Mouse (Mus musculus): ENCODE results near the gene Myo18a. TPM values are rescaled to one million over a fixed set of nuclear protein-coding genes. Genes with fewer than 3 reads are reported as not detected.

Gene Myo18a
- polyA plus RNA-seq, 1 experiment from 2014 or later: 30.0 TPM

DNA sequence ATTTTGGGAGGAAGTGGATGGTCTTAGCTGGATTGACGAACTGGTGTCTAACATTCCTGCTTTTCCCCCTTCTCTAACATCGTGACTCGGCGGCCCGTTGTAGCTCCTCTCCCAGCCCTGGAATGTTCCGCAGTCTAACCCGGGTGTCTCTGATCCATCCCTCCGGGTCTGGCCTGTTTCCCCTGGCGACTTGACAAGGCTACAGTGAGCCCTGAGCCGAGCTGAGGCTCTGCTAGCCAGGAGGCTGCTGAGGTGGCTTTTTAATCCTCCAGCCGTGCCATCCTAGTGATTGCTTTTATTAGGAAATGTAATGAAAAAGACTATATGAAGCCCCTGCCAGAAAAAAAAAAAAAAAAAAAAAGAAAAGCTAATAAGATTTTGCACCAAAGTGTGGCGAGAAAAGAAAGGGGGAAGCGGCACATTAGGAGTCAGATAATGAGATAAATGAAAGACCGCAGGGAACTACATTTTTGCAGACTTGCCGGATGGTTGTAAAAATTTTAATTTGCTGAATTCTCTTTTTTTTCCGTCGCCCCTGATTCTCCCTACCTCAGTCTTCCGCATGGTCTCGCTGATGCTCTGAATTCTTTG is 143.1 kb downstream of the Myo18a start:
- WGBS: 16% methylated on average over 19 of the region's 19 CpGs
- peak; percentile 68 for DNase-seq (ENCODE audit: low spot score)

DNA sequence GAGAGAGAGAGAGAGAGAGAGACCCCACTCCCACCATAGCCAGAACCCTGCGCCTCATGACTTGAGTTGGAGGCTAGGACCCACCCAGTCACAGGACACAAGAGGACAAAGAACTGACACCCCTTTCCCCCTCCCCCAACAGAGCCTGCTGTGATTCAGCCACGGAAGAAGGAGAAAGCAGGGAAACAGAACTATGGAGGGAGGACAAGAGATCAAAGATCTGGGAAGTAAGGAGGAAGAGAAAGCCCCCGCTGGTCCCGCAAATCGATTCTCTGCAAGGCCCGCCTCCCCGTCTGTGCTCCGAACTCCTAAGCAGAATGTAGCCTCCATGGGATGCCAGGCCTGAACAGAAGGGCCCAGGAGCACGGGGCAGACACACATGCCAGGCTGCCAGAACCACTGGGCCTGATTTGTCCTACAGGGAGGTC is 143.7 kb downstream of the Myo18a start:
- peak; percentile 78 for DNase-seq (ENCODE audit: low spot score)
- WGBS: 9% methylated on average over 9 of the region's 9 CpGs
- H3K4me1 ChIP-seq (ENCODE audit: control insufficient read depth, insufficient read depth, low read length): peaks cover 43% of the 10 kb centered on the region
- no peaks in the 10 kb centered on the region for H3K36me3 ChIP-seq (ENCODE audit: control insufficient read depth, insufficient read depth, low read length)
- H3K4me2 ChIP-seq (ENCODE audit: low read length): peak overlapping the region; percentile 24
- H3K4me3 ChIP-seq (ENCODE audit: low read depth, low read length): no peak overlapping the region
- peak overlapping the region; percentile 91 for H3K27ac ChIP-seq (ENCODE audit: low read depth, low read length)
- H3K27me3 ChIP-seq (replicated peaks; ENCODE audit: control insufficient read depth, insufficient read depth, low read length): no peaks in the 10 kb centered on the region
- peak; percentile 69 for ATAC-seq
- H3K9ac ChIP-seq (ENCODE audit: low read length): peak overlapping the region; percentile 46; the same call in 1 of the 2 replicates
- H3K9me3 ChIP-seq (replicated peaks; ENCODE audit: control insufficient read depth, low read length): no peaks in the 10 kb centered on the region

More for the DNA sequence above, 143.1 kb downstream of the Myo18a start:
- peak overlapping the region; percentile 24 for H3K4me2 ChIP-seq (ENCODE audit: low read length)
- no peaks in the 10 kb centered on the region for H3K27me3 ChIP-seq (replicated peaks; ENCODE audit: control insufficient read depth, insufficient read depth, low read length)
- H3K27ac ChIP-seq (ENCODE audit: low read depth, low read length): peak overlapping the region; percentile 91
- H3K4me1 ChIP-seq (ENCODE audit: control insufficient read depth, insufficient read depth, low read length): peaks cover 49% of the 10 kb centered on the region
- H3K4me3 ChIP-seq (ENCODE audit: low read depth, low read length): no peak overlapping the region
- no peaks in the 10 kb centered on the region for H3K36me3 ChIP-seq (ENCODE audit: control insufficient read depth, insufficient read depth, low read length)
- ATAC-seq: no peak
- peak overlapping the region; percentile 46 for H3K9ac ChIP-seq (ENCODE audit: low read length)
- H3K9me3 ChIP-seq (replicated peaks; ENCODE audit: control insufficient read depth, low read length): no peaks in the 10 kb centered on the region

DNA sequence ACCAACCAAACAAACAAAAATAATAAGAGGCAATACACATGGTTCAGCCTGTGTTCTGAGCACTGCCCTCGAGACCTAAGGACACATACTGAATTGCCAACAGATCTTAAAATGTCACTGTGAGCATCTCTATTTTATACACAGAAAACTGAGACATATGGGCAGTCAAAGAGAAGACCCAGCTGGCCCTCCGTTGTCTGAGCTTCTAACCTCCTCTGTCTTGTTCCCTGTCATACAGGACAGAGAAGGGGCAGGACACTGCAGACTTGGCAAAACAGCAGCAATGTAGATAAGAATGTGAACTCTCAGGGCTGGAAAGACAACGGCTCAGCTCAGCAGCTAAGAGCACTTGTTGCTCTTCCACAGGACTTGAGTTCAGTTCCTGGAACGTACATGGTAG is 145.4 kb downstream of the Myo18a start:
- ATAC-seq (no peak), DNase-seq (ENCODE audit: low spot score) (no peak)
- Histone ChIP-seq H3K9me3 (replicated peaks; ENCODE audit: control insufficient read depth, low read length) (no peaks in the 10 kb centered on the region), H3K4me2 (ENCODE audit: low read length) (no peak overlapping the region), H3K27ac (ENCODE audit: low read depth, low read length) (no peak overlapping the region), H3K9ac (ENCODE audit: low read length) (no peak overlapping the region), H3K4me1 (ENCODE audit: control insufficient read depth, insufficient read depth, low read length) (peaks cover 30% of the 10 kb centered on the region), H3K4me3 (ENCODE audit: low read depth, low read length) (no peak overlapping the region), H3K36me3 (ENCODE audit: control insufficient read depth, insufficient read depth, low read length) (no peaks in the 10 kb centered on the region), H3K27me3 (replicated peaks; ENCODE audit: control insufficient read depth, insufficient read depth, low read length) (no peaks in the 10 kb centered on the region)
- WGBS: 84% methylated on average over 4 of the region's 4 CpGs

DNA sequence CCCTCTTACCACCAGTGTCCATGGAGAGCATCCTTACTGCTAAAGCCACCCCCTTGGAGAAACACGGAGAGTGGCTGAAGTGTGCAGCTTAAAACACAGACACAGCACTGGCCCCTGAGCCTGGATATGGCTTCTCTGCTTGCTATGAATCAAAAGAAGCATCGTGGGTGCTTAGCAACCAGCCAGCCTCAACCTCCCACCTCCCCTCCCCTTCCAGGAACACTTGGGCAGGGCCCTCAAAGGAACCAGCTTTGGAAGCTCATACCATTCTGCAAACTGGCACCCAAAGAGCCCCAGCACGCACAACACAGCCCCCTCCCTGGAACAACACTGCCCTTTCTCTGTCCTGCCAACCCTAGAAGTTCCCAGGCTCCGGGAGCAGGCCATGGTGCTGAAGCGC is 146.3 kb downstream of the Myo18a start:
- no peaks in the 10 kb centered on the region for H3K36me3 ChIP-seq (ENCODE audit: control insufficient read depth, insufficient read depth, low read length)
- no peak overlapping the region for H3K4me3 ChIP-seq (ENCODE audit: low read depth, low read length)
- peaks cover 28% of the 10 kb centered on the region for H3K4me1 ChIP-seq (ENCODE audit: control insufficient read depth, insufficient read depth, low read length)
- WGBS: 30% methylated on average over 5 of the region's 5 CpGs
- peak overlapping the region; percentile 52; the same call in 1 of the 2 replicates for H3K27ac ChIP-seq (ENCODE audit: low read depth, low read length)
- H3K4me2 ChIP-seq (ENCODE audit: low read length): no peak overlapping the region
- no peak; the same call in 1 of the 2 replicates for ATAC-seq
- H3K9me3 ChIP-seq (replicated peaks; ENCODE audit: control insufficient read depth, low read length): no peaks in the 10 kb centered on the region
- peak overlapping the region; percentile 13; the same call in 1 of the 2 replicates for H3K9ac ChIP-seq (ENCODE audit: low read length)
- DNase-seq (ENCODE audit: low spot score): peak; percentile 38
- no peaks in the 10 kb centered on the region for H3K27me3 ChIP-seq (replicated peaks; ENCODE audit: control insufficient read depth, insufficient read depth, low read length)

DNA sequence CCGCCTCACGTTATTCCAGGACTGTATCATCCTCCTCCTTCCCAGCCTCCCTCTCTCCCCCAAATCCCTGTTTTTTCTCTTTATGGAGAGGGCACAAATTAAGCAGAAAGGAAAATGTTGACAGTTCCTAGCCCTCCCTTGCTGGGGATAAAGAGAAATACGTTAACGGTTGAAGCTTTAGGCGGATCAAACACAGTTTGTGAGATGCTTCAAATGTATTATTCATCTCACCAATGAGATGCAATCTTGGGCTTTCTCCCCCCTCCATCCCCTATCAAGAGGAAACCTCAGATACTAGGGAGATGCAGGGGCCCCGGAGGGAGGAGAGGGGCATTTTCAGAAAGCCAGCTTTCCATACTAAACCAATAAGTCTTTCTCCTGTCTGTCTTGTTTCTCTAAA is 146.7 kb downstream of the Myo18a start:
- ATAC-seq (no peak), DNase-seq (ENCODE audit: low spot score) (no peak)
- no peak overlapping the region for H3K4me3 ChIP-seq (ENCODE audit: low read depth, low read length)
- H3K4me1 ChIP-seq (ENCODE audit: control insufficient read depth, insufficient read depth, low read length): peaks cover 30% of the 10 kb centered on the region
- WGBS: 34% methylated on average over 6 of the region's 6 CpGs
- peak overlapping the region; percentile 13; the same call in 1 of the 2 replicates for H3K9ac ChIP-seq (ENCODE audit: low read length)
- H3K27ac ChIP-seq (ENCODE audit: low read depth, low read length): peak overlapping the region; percentile 52; the same call in 1 of the 2 replicates
- H3K4me2 ChIP-seq (ENCODE audit: low read length): no peak overlapping the region
- H3K9me3 ChIP-seq (replicated peaks; ENCODE audit: control insufficient read depth, low read length): no peaks in the 10 kb centered on the region
- no peaks in the 10 kb centered on the region for H3K27me3 ChIP-seq (replicated peaks; ENCODE audit: control insufficient read depth, insufficient read depth, low read length)
- no peaks in the 10 kb centered on the region for H3K36me3 ChIP-seq (ENCODE audit: control insufficient read depth, insufficient read depth, low read length)

DNA sequence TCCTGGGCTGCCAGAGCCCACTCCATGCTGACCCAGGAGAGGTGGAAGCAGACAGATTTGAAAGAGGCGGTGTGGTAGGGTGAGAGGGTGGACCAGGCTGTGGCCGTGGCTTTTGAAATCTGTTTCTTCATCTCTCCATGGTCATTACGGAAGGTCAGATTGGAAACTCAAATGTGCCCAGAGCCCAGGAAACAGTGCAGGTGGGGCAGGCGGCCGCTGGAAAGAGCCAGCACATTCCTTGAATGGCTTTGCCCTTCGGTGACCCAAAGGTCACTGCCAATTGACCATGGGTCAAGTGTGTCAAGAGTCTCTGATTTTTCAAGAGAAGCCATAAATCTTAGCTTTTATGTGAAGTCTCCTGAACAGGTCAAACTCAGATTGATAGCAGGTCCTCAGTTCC is 150.5 kb downstream of the Myo18a start:
- Histone ChIP-seq H3K9ac (ENCODE audit: low read length) (no peak overlapping the region), H3K4me1 (ENCODE audit: control insufficient read depth, insufficient read depth, low read length) (peaks cover 15% of the 10 kb centered on the region), H3K4me2 (ENCODE audit: low read length) (no peak overlapping the region), H3K27ac (ENCODE audit: low read depth, low read length) (no peak overlapping the region), H3K36me3 (ENCODE audit: control insufficient read depth, insufficient read depth, low read length) (no peaks in the 10 kb centered on the region), H3K9me3 (replicated peaks; ENCODE audit: control insufficient read depth, low read length) (no peaks in the 10 kb centered on the region), H3K4me3 (ENCODE audit: low read depth, low read length) (no peak overlapping the region), H3K27me3 (replicated peaks; ENCODE audit: control insufficient read depth, insufficient read depth, low read length) (no peaks in the 10 kb centered on the region)
- 81% methylated on average over 6 of the region's 6 CpGs for WGBS
- DNase-seq (ENCODE audit: low spot score) (no peak), ATAC-seq (no peak)

DNA sequence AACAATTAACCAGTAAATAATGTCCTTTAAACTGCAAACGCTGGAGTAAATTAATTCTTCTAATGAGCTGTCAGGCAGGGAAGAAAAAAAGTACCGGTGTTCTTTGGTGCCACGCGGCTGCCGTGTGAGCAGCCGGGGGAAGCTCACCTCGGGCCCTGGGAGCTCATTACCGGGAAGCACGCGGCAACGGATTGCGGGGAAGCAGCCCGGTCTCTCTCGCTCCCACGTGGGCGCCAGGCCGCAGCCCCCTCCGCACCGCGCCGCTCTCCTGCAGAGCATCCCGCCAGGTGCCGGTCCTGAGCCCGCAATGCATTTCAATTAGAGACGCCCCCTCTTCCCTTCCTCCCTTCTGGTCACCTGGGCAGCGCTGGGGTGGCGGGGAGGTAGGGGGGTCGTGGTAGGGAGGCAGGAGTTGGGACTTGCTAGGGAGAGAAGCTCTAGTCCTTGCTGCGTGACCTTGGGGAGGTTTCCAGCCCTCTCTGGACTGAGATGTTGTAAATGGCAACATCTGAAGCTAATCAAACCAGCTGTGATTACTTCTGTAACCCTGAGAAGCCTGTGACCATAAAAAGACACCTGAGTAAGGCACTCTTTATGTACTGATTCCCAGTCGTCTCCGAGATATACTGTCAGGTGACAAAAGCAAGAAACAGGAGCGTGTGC is 151.7 kb downstream of the Myo18a start:
- WGBS: 4% methylated on average over 32 of the region's 32 CpGs
- DNase-seq (ENCODE audit: low spot score) (peak; percentile 35), ATAC-seq (peak; percentile 50; the same call in 1 of the 2 replicates)
- H3K4me1 ChIP-seq (ENCODE audit: control insufficient read depth, insufficient read depth, low read length): peaks cover 9% of the 10 kb centered on the region; the same call in 1 of the 2 replicates
- no peaks in the 10 kb centered on the region for H3K27me3 ChIP-seq (replicated peaks; ENCODE audit: control insufficient read depth, insufficient read depth, low read length)
- no peak overlapping the region for H3K27ac ChIP-seq (ENCODE audit: low read depth, low read length)
- no peaks in the 10 kb centered on the region for H3K9me3 ChIP-seq (replicated peaks; ENCODE audit: control insufficient read depth, low read length)
- no peak overlapping the region for H3K4me3 ChIP-seq (ENCODE audit: low read depth, low read length)
- no peaks in the 10 kb centered on the region for H3K36me3 ChIP-seq (ENCODE audit: control insufficient read depth, insufficient read depth, low read length)
- H3K9ac ChIP-seq (ENCODE audit: low read length): 0 out of 2 replicates have a peak overlapping the region, but pooled peaks have one; percentile 1
- H3K4me2 ChIP-seq (ENCODE audit: low read length): peak overlapping the region; percentile 20; the same call in 1 of the 2 replicates

Measured in forebrain, embryonic 14.5 days (tissue).